Mouse (Mus musculus): ENCODE measurements around the gene Grb2. TPM values are rescaled to one million over a fixed set of nuclear protein-coding genes. Genes with fewer than 3 reads are reported as not detected.

Gene Grb2
- polyA plus RNA-seq, 1 experiment, result not detected

GRCm38 (mm10) chr11:115603476-115604303 lies 104.7 kb downstream of the Grb2 start, which contains the start of the genes Mrps7 and Gga3:
Gene Mrps7 (plus strand): TSS chr11:115603925.
Gene Gga3 (minus strand): TSS chr11:115604051.
- TF ChIP-seq POLR2A (IDR thresholded peaks at IDR 0.05; ENCODE audit: insufficient read depth, low read depth, low read length) (peak; percentile 63), CTCF (IDR thresholded peaks at IDR 0.05; ENCODE audit: insufficient read depth, low read depth, low read length) (0 out of 2 replicates have a peak, but pooled peaks have one; percentile 8)
- Histone ChIP-seq H3K4me1 (ENCODE audit: control insufficient read depth, insufficient read depth, low read length) (peaks cover 33% of the 10 kb centered on the region), H3K4me3 (ENCODE audit: insufficient read depth, low read depth, low read length) (peak within 1 kb of the TSS; percentile 74), H3K27ac (ENCODE audit: insufficient read depth, low read depth, low read length) (peak within 1 kb of the TSS; percentile 98)
- under 1% methylated on average over 90 of the region's 93 CpGs for WGBS

GRCm38 (mm10) chr11:115603128-115603475 lies 105.3 kb downstream of the Grb2 start:
- TF ChIP-seq POLR2A (IDR thresholded peaks at IDR 0.05; ENCODE audit: insufficient read depth, low read depth, low read length) (no peak), CTCF (IDR thresholded peaks at IDR 0.05; ENCODE audit: insufficient read depth, low read depth, low read length) (no peak)
- peak overlapping the region; percentile 22; the same call in 1 of the 2 replicates for H3K27ac ChIP-seq (ENCODE audit: insufficient read depth, low read depth, low read length)
- peaks cover 33% of the 10 kb centered on the region for H3K4me1 ChIP-seq (ENCODE audit: control insufficient read depth, insufficient read depth, low read length)
- 3% methylated on average over 15 of the region's 15 CpGs for WGBS
- peak overlapping the region; percentile 74 for H3K4me3 ChIP-seq (ENCODE audit: insufficient read depth, low read depth, low read length)

- WGBS, result 92% methylated on average over 4 of the region's 4 CpGs
- Histone ChIP-seq H3K4me1 (ENCODE audit: control insufficient read depth, insufficient read depth, low read length) (peaks cover 33% of the 10 kb centered on the region), H3K27ac (ENCODE audit: insufficient read depth, low read depth, low read length) (no peak overlapping the region), H3K4me3 (ENCODE audit: insufficient read depth, low read depth, low read length) (no peak overlapping the region)
- TF ChIP-seq POLR2A (IDR thresholded peaks at IDR 0.05; ENCODE audit: insufficient read depth, low read depth, low read length), result no peak
- no peak for TF ChIP-seq CTCF (IDR thresholded peaks at IDR 0.05; ENCODE audit: insufficient read depth, low read depth, low read length)
Observed at GRCm38 (mm10) chr11:115601174-115601573, 107.2 kb downstream of the Grb2 start.

- H3K27ac ChIP-seq (ENCODE audit: insufficient read depth, low read depth, low read length), result no peak overlapping the region
- no peak overlapping the region for H3K4me3 ChIP-seq (ENCODE audit: insufficient read depth, low read depth, low read length)
- H3K4me1 ChIP-seq (ENCODE audit: control insufficient read depth, insufficient read depth, low read length), result peaks cover 30% of the 10 kb centered on the region
- 92% methylated on average over 15 of the region's 15 CpGs for WGBS
- TF ChIP-seq CTCF (IDR thresholded peaks at IDR 0.05; ENCODE audit: insufficient read depth, low read depth, low read length) (no peak), POLR2A (IDR thresholded peaks at IDR 0.05; ENCODE audit: insufficient read depth, low read depth, low read length) (no peak)
Observed at GRCm38 (mm10) chr11:115600743-115601142, 107.7 kb downstream of the Grb2 start.

- TF ChIP-seq POLR2A (IDR thresholded peaks at IDR 0.05; ENCODE audit: insufficient read depth, low read depth, low read length) (no peak), CTCF (IDR thresholded peaks at IDR 0.05; ENCODE audit: insufficient read depth, low read depth, low read length) (no peak)
- H3K4me3 ChIP-seq (ENCODE audit: insufficient read depth, low read depth, low read length), result no peak overlapping the region
- peak overlapping the region; percentile 41; the same call in 1 of the 2 replicates for H3K27ac ChIP-seq (ENCODE audit: insufficient read depth, low read depth, low read length)
- 49% methylated on average over 7 of the region's 7 CpGs for WGBS
- peaks cover 24% of the 10 kb centered on the region for H3K4me1 ChIP-seq (ENCODE audit: control insufficient read depth, insufficient read depth, low read length)
Observed at GRCm38 (mm10) chr11:115599722-115600121, 108.7 kb downstream of the Grb2 start.

- H3K27ac ChIP-seq (ENCODE audit: insufficient read depth, low read depth, low read length), result no peak overlapping the region
- no peak overlapping the region for H3K4me3 ChIP-seq (ENCODE audit: insufficient read depth, low read depth, low read length)
- TF ChIP-seq POLR2A (IDR thresholded peaks at IDR 0.05; ENCODE audit: insufficient read depth, low read depth, low read length) (no peak), CTCF (IDR thresholded peaks at IDR 0.05; ENCODE audit: insufficient read depth, low read depth, low read length) (no peak)
- 94% methylated on average over 4 of the region's 4 CpGs for WGBS
- peaks cover 20% of the 10 kb centered on the region for H3K4me1 ChIP-seq (ENCODE audit: control insufficient read depth, insufficient read depth, low read length)
Observed at GRCm38 (mm10) chr11:115598309-115598708, 110.1 kb downstream of the Grb2 start.

- H3K4me3 ChIP-seq (ENCODE audit: insufficient read depth, low read depth, low read length), result no peak overlapping the region
- H3K4me1 ChIP-seq (ENCODE audit: control insufficient read depth, insufficient read depth, low read length), result peaks cover 7% of the 10 kb centered on the region
- WGBS, result 94% methylated on average over 3 of the region's 3 CpGs
- TF ChIP-seq POLR2A (IDR thresholded peaks at IDR 0.05; ENCODE audit: insufficient read depth, low read depth, low read length), result no peak
- TF ChIP-seq CTCF (IDR thresholded peaks at IDR 0.05; ENCODE audit: insufficient read depth, low read depth, low read length), result no peak
- H3K27ac ChIP-seq (ENCODE audit: insufficient read depth, low read depth, low read length), result no peak overlapping the region
Observed at GRCm38 (mm10) chr11:115595209-115595608, 113.2 kb downstream of the Grb2 start.

Other genes with a start within 250 kb of the Grb2 start
- gene Slc16a5, start 246.1 kb downstream of the Grb2 start, polyA plus RNA-seq (2012; ENCODE audit: insufficient read depth, insufficient read length, low replicate concordance, missing spikeins), result not detected in 2 replicates
- not detected in 2 replicates for gene Armc7, start 232.9 kb downstream of the Grb2 start, polyA plus RNA-seq (2012; ENCODE audit: insufficient read depth, insufficient read length, low replicate concordance, missing spikeins)
- gene Nt5c, start 216.7 kb downstream of the Grb2 start, polyA plus RNA-seq (2012; ENCODE audit: insufficient read depth, insufficient read length, low replicate concordance, missing spikeins), result not detected in 2 replicates
- gene Jpt1, start 194.2 kb downstream of the Grb2 start, polyA plus RNA-seq (2012; ENCODE audit: insufficient read depth, insufficient read length, low replicate concordance, missing spikeins), result not detected in 2 replicates
- gene Sumo2, start 172.3 kb downstream of the Grb2 start, polyA plus RNA-seq (2012; ENCODE audit: insufficient read depth, insufficient read length, low replicate concordance, missing spikeins), result 478 TPM in 1 of 2 replicates, not detected in the other
- gene Nup85, start 144.2 kb downstream of the Grb2 start, polyA plus RNA-seq (2012; ENCODE audit: insufficient read depth, insufficient read length, low replicate concordance, missing spikeins), result not detected in 2 replicates
- not detected in 2 replicates for gene Mrps7, start 104.7 kb downstream of the Grb2 start, polyA plus RNA-seq (2012; ENCODE audit: insufficient read depth, insufficient read length, low replicate concordance, missing spikeins)
- gene Gga3, start 104.5 kb downstream of the Grb2 start, polyA plus RNA-seq (2012; ENCODE audit: insufficient read depth, insufficient read length, low replicate concordance, missing spikeins), result 79.7 TPM in 1 of 2 replicates, not detected in the other
- not detected in 2 replicates for gene Mif4gd, start 95.6 kb downstream of the Grb2 start, polyA plus RNA-seq (2012; ENCODE audit: insufficient read depth, insufficient read length, low replicate concordance, missing spikeins)
- gene Slc25a19, start 80.3 kb downstream of the Grb2 start, polyA plus RNA-seq (2012; ENCODE audit: insufficient read depth, insufficient read length, low replicate concordance, missing spikeins), result not detected in 2 replicates
- gene Tmem94, start 56.8 kb upstream of the Grb2 start, polyA plus RNA-seq (2012; ENCODE audit: insufficient read depth, insufficient read length, low replicate concordance, missing spikeins), result not detected in 2 replicates
- gene Caskin2, start 105.0 kb upstream of the Grb2 start, polyA plus RNA-seq (2012; ENCODE audit: insufficient read depth, insufficient read length, low replicate concordance, missing spikeins), result not detected in 2 replicates
- not detected in 2 replicates for gene Tsen54, start 106.1 kb upstream of the Grb2 start, polyA plus RNA-seq (2012; ENCODE audit: insufficient read depth, insufficient read length, low replicate concordance, missing spikeins)
- gene Llgl2, start 115.5 kb upstream of the Grb2 start, polyA plus RNA-seq (2012; ENCODE audit: insufficient read depth, insufficient read length, low replicate concordance, missing spikeins), result not detected in 2 replicates
- gene Myo15b, start 149.8 kb upstream of the Grb2 start, polyA plus RNA-seq (2012; ENCODE audit: insufficient read depth, insufficient read length, low replicate concordance, missing spikeins), result not detected in 2 replicates
- not detected in 2 replicates for gene Smim5, start 191.4 kb upstream of the Grb2 start, polyA plus RNA-seq (2012; ENCODE audit: insufficient read depth, insufficient read length, low replicate concordance, missing spikeins)
- not detected in 2 replicates for gene Smim6, start 203.4 kb upstream of the Grb2 start, polyA plus RNA-seq (2012; ENCODE audit: insufficient read depth, insufficient read length, low replicate concordance, missing spikeins)
- not detected in 2 replicates for gene Sap30bp, start 224.7 kb upstream of the Grb2 start, polyA plus RNA-seq (2012; ENCODE audit: insufficient read depth, insufficient read length, low replicate concordance, missing spikeins)
- not detected in 2 replicates for gene Recql5, start 224.9 kb upstream of the Grb2 start, polyA plus RNA-seq (2012; ENCODE audit: insufficient read depth, insufficient read length, low replicate concordance, missing spikeins)